Mouse (Mus musculus) Muller cell, postnatal 12 days (primary cell): Measurements from ENCODE around the gene Slc16a1.
A peak's percentile ranks its signal among the peaks of the same experiment; 100 is the strongest.

Experiments
- DNase-seq: peaks from one replicate; pipeline ENCODE4 v3.0.0-alpha.2; 2015; ENCODE audit errors: inconsistent ontology term

Slc16a1 gene

DNA sequence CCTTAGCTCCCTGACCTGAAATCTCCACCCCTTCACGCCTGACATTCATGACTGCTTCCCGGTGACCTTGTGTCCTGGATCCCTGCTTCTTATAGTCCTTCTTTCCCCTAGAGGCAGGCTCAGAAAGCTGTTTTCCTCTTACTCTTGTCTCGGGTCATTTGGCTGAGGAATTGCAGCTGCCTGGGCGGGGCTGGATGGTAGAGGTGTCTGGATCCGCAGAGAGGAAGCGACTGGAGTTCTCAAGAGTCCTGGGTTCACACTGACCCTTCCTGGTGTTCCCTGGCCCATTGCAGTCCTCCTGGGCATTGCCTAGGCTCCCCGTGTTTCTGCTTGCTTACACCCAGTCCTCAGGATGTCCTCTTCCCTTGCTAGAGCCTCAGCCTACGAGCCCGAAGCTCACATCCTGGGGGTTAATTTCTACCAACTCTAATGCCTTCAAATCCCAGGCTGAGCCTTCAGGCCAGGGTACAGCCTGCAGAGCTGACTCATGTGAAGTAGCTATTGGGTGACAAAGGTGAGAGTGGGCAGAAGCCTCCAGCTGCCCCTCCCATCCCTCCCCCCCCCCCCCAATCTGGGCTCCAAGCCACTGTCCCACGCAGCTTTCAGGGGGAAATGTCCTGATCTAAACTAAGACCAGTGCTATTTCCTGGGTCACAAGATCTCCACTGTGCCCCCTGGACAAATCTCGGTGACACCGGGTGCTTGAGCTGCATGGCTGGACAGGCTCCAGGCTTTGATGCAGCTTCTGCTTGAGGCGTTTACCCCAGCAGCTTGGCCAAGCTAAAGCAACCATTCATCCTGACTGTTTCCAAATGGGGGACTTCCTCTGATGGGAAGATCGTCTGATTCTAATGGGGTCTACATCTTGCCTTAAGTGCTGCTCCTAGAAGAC is 36.1 kb downstream of the Slc16a1 start:
- peak; percentile 62 for DNase-seq

- DNase-seq: peak; percentile 76
These were observed 36.9 kb downstream of the Slc16a1 start for GRCm38 (mm10) chr3:104675258-104675851.

DNA sequence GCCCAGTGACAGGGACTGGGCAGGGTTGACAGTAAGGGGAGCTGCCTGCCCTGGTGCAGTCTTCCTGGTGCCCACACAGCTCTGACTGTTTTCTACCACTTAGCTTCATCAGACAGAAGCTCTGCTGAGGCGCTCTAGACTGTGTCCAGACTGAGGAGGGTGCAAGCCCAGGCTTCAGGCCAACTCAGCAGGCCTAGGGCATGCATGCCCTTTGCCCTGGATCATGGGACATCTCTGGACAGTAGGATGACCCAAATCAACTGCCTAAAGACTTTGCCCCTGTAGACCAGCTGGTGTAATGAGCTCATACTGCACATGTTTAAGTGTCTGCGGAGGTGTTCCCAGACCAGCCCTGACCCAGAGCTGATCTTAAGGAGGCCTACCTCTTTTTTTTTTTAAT is 39.3 kb downstream of the Slc16a1 start:
- DNase-seq: no peak

DNA sequence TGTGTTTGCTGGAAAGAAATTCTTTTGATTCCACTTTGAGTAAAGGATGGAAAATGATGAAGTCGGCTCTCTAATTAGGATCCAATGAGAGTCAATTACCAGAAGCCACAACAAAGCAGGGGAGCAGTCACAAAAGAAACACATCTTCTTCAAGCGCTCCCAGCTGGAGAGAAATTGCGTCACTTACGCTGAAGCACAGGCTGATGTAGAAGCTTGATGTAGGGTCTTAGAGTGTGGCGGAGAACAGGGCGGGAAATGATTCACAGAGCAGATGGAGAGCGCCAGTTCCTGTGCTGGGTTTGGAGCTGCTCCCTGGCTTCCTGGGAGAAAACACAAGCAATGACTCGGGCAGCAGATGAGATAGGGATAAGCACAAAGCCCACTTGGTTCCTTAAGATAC is 40.4 kb downstream of the Slc16a1 start:
- DNase-seq: peak; percentile 55

GRCm38 (mm10) chr3:104682671-104683504 is 44.4 kb downstream of the Slc16a1 start:
- DNase-seq: peak; percentile 40

DNA sequence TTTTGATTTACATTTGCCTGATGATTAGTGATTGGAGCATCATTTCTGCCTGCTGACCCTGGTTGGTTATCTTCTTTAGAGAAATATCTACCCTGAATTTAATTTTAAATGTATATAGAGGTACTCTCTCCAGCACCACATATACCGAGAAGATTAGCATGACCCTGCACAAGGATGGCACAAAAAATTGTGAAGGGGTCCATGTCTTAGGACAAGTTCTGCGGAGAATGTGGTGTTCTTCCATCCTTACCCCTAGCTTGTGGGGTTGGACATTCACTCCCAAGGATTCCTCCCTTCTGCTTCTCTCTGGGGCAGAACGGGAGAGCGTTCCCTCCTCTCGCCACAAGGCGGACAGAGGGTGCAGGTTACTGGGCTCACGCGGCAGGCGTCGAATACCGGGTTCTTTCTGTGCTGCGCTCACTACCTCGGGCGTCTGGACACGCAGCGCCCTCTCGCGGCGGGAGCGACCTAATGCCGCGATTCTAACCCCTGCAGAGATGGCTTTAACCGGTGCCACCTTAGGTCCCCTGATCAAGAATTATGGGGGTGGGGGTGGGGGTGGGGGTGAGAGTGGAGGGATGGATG is 62.4 kb downstream of the Slc16a1 start:
- peak; percentile 68 for DNase-seq

- DNase-seq: no peak
These were observed 63.3 kb downstream of the Slc16a1 start for GRCm38 (mm10) chr3:104701761-104702160.

GRCm38 (mm10) chr3:104703941-104704340 is 65.5 kb downstream of the Slc16a1 start:
- DNase-seq: no peak

- peak; percentile 75 for DNase-seq
These were observed 68.0 kb downstream of the Slc16a1 start for GRCm38 (mm10) chr3:104706446-104706845.

GRCm38 (mm10) chr3:104706951-104707771 is 68.7 kb downstream of the Slc16a1 start:
- DNase-seq: peak; percentile 10

DNA sequence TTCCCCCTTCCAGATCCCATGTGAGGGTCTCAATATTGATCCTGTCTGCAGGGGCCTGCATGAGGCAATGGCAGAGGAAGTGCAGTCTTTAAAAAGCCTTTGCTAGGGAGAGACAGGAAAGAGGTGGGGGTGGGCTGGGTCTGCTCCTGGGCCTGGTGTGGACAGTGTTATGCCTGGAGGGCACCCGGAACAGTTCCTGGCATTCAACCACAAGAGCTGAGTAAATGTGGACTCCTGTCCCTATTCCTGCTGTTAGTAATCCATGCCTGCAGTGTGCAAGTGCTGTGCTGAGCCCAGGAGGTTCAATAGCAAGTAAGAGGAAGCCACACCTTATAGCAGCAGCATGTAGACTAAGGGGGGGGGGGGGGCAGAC is 69.3 kb downstream of the Slc16a1 start:
- peak; percentile 31 for DNase-seq
